Mouse (Mus musculus): ENCODE measurements around the gene Gadd45a. TPM values are rescaled to one million over a fixed set of nuclear protein-coding genes. Genes with fewer than 3 reads are reported as not detected.

Gene Gadd45a
- polyA plus RNA-seq, 1 experiment: 32.7 TPM

DNA sequence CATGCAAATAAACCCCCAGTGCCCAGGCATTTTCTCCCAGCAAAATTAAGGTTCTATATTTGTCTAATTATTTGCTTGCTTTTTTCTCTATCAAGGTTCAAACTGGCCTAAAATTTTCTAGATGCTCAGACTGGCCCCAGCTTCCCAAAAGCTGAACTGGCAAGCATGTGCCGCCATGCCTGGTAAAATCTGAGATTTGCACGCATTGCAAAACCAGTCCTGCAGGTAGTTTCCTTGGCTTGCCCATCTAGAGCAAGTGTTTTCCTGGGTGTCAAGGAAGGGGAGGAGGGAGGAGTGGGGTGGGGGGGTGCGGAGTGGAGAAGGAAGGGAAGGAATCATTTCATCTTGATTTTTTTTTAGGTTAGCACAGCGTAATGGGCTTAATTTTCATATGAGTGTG, 36.2 kb upstream of the Gadd45a start:
- H3K4me3 ChIP-seq (replicated peaks; ENCODE audit: extremely low read depth, low read depth, low read length): no peak overlapping the region
- no peak for DNase-seq
- WGBS: 58% methylated on average over 4 of the region's 4 CpGs
- TF ChIP-seq CTCF (IDR thresholded peaks at IDR 0.05; ENCODE audit: insufficient read depth, low read length) (no peak), POLR2A (IDR thresholded peaks at IDR 0.05; ENCODE audit: borderline replicate concordance, extremely low read depth, low read depth, low read length) (no peak)
- H3K4me1 ChIP-seq (ENCODE audit: control insufficient read depth, insufficient read depth, low read length): 0 out of 2 replicates have a peak, but pooled peaks cover 8% of the 10 kb centered on the region

- DNase-seq: no peak
- 73% methylated on average over 1 of the region's 1 CpGs for WGBS
- no peak overlapping the region for H3K4me3 ChIP-seq (replicated peaks; ENCODE audit: extremely low read depth, low read depth, low read length)
- H3K4me1 ChIP-seq (ENCODE audit: control insufficient read depth, insufficient read depth, low read length): 0 out of 2 replicates have a peak, but pooled peaks cover 4% of the 10 kb centered on the region
- TF ChIP-seq POLR2A (IDR thresholded peaks at IDR 0.05; ENCODE audit: borderline replicate concordance, extremely low read depth, low read depth, low read length) (no peak), CTCF (IDR thresholded peaks at IDR 0.05; ENCODE audit: insufficient read depth, low read length) (no peak)
These were observed 34.4 kb upstream of the Gadd45a start for GRCm38 (mm10) chr6:67071615-67072014.

DNA sequence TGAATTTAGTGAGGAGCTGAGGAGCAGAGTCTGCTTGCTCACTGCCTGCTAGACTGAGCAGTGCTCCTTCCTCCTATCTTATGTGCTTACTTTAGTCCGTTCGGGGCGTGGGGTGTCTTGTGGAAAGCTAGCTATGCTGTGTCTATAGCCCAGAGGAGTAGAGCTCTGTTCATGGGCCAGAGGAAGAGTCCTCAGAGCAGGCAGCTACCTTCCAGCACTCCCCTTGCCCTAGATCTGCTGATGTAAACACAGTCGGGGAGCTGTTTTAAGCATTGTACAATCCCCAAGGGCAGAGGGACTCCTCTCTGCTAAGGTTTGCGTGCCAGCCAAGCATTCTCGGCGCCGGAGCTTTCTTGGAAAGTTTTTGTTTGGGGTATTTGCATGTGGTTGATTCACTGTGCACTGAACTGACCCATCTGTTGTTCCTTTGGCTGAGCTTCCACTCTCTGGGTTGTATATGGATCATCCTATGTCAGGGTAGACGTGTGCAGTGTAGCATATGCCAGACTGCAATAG, 32.6 kb upstream of the Gadd45a start:
- Histone ChIP-seq H3K4me1 (ENCODE audit: control insufficient read depth, insufficient read depth, low read length) (0 out of 2 replicates have a peak, but pooled peaks cover 4% of the 10 kb centered on the region), H3K4me3 (replicated peaks; ENCODE audit: extremely low read depth, low read depth, low read length) (no peak overlapping the region)
- no peak for DNase-seq
- TF ChIP-seq CTCF (IDR thresholded peaks at IDR 0.05; ENCODE audit: insufficient read depth, low read length): no peak
- no peak for TF ChIP-seq POLR2A (IDR thresholded peaks at IDR 0.05; ENCODE audit: borderline replicate concordance, extremely low read depth, low read depth, low read length)
- 42% methylated on average over 9 of the region's 9 CpGs for WGBS

GRCm38 (mm10) chr6:67069219-67069762, 32.0 kb upstream of the Gadd45a start:
- WGBS: 51% methylated on average over 8 of the region's 8 CpGs
- DNase-seq: no peak
- H3K4me1 ChIP-seq (ENCODE audit: control insufficient read depth, insufficient read depth, low read length): 0 out of 2 replicates have a peak, but pooled peaks cover 4% of the 10 kb centered on the region
- no peak overlapping the region for H3K4me3 ChIP-seq (replicated peaks; ENCODE audit: extremely low read depth, low read depth, low read length)
- TF ChIP-seq CTCF (IDR thresholded peaks at IDR 0.05; ENCODE audit: insufficient read depth, low read length): no peak
- TF ChIP-seq POLR2A (IDR thresholded peaks at IDR 0.05; ENCODE audit: borderline replicate concordance, extremely low read depth, low read depth, low read length): no peak

- Histone ChIP-seq H3K4me3 (replicated peaks; ENCODE audit: extremely low read depth, low read depth, low read length) (no peak overlapping the region), H3K4me1 (ENCODE audit: control insufficient read depth, insufficient read depth, low read length) (peaks cover 13% of the 10 kb centered on the region)
- no peak for DNase-seq
- 71% methylated on average over 5 of the region's 5 CpGs for WGBS
- TF ChIP-seq POLR2A (IDR thresholded peaks at IDR 0.05; ENCODE audit: borderline replicate concordance, extremely low read depth, low read depth, low read length) (no peak), CTCF (IDR thresholded peaks at IDR 0.05; ENCODE audit: insufficient read depth, low read length) (no peak)
These were observed 22.8 kb upstream of the Gadd45a start for GRCm38 (mm10) chr6:67060057-67060456.

DNA sequence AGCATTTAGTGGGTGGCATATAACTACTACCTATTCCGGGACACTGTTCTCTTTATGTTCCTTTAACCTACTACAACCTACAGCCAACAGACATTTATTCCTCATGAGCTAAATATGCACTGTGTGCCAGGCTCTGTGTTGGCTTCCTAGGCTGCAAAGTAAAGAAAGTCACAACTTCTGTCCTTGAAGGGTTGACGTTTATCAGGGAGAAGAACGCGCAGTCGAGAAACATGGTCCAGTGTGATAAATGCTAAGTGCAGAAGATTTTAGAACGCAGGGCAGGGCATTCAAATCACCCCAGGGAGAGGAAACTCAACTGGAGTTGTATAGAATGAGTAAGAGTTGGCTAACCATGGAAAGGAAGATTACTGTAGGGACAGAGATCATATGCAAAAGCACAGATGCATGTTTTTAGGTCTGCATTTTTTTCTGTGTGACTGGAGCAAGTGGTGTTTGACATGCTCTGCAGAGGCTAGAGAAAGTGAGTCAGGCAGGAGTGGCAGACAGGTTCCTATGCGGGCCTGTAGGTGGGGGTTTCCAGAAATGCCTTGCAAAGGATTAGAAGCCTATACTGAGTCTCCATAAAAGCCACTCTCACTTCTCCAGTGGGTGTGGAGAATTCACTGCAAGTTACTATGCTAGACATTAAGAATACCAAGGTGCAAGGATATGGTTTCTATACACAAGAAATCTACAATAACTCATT, 20.9 kb upstream of the Gadd45a start:
- WGBS: 90% methylated on average over 7 of the region's 7 CpGs
- H3K4me3 ChIP-seq (replicated peaks; ENCODE audit: extremely low read depth, low read depth, low read length): no peak overlapping the region
- peaks cover 13% of the 10 kb centered on the region for H3K4me1 ChIP-seq (ENCODE audit: control insufficient read depth, insufficient read depth, low read length)
- no peak for TF ChIP-seq CTCF (IDR thresholded peaks at IDR 0.05; ENCODE audit: insufficient read depth, low read length)
- no peak for TF ChIP-seq POLR2A (IDR thresholded peaks at IDR 0.05; ENCODE audit: borderline replicate concordance, extremely low read depth, low read depth, low read length)
- DNase-seq: no peak

GRCm38 (mm10) chr6:67057574-67057973, 20.3 kb upstream of the Gadd45a start:
- DNase-seq: no peak
- TF ChIP-seq POLR2A (IDR thresholded peaks at IDR 0.05; ENCODE audit: borderline replicate concordance, extremely low read depth, low read depth, low read length) (no peak), CTCF (IDR thresholded peaks at IDR 0.05; ENCODE audit: insufficient read depth, low read length) (no peak)
- Histone ChIP-seq H3K4me3 (replicated peaks; ENCODE audit: extremely low read depth, low read depth, low read length) (no peak overlapping the region), H3K4me1 (ENCODE audit: control insufficient read depth, insufficient read depth, low read length) (peaks cover 13% of the 10 kb centered on the region)
- 64% methylated on average over 5 of the region's 5 CpGs for WGBS

- no peak for DNase-seq
- 26% methylated on average over 3 of the region's 3 CpGs for WGBS
- H3K4me3 ChIP-seq (replicated peaks; ENCODE audit: extremely low read depth, low read depth, low read length): no peak overlapping the region
- no peak for TF ChIP-seq POLR2A (IDR thresholded peaks at IDR 0.05; ENCODE audit: borderline replicate concordance, extremely low read depth, low read depth, low read length)
- no peak for TF ChIP-seq CTCF (IDR thresholded peaks at IDR 0.05; ENCODE audit: insufficient read depth, low read length)
- peaks cover 13% of the 10 kb centered on the region for H3K4me1 ChIP-seq (ENCODE audit: control insufficient read depth, insufficient read depth, low read length)
These were observed 19.8 kb upstream of the Gadd45a start for GRCm38 (mm10) chr6:67056889-67057564.

- peaks cover 13% of the 10 kb centered on the region for H3K4me1 ChIP-seq (ENCODE audit: control insufficient read depth, insufficient read depth, low read length)
- H3K4me3 ChIP-seq (replicated peaks; ENCODE audit: extremely low read depth, low read depth, low read length): peak overlapping the region; percentile 1
- 36% methylated on average over 15 of the region's 15 CpGs for WGBS
- DNase-seq: no peak
- TF ChIP-seq POLR2A (IDR thresholded peaks at IDR 0.05; ENCODE audit: borderline replicate concordance, extremely low read depth, low read depth, low read length) (no peak), CTCF (IDR thresholded peaks at IDR 0.05; ENCODE audit: insufficient read depth, low read length) (no peak)
These were observed 19.0 kb upstream of the Gadd45a start for GRCm38 (mm10) chr6:67056108-67056888.

Data from lung, adult 2 months (tissue).